Mouse (Mus musculus) heart, postnatal 0 days (tissue): ENCODE results near the gene Cep57l1.

Source experiments
- CTCF ChIP-seq: IDR thresholded peaks from 2 replicates; pipeline ENCODE4 v1.5.1; 2016; ENCODE audit warnings: antibody characterized with exemption, control low read depth, low read depth
- EP300 ChIP-seq: IDR thresholded peaks from 2 replicates; pipeline ENCODE4 v1.6.1; 2016; ENCODE audit warnings: antibody characterized with exemption, low read depth

DNA sequence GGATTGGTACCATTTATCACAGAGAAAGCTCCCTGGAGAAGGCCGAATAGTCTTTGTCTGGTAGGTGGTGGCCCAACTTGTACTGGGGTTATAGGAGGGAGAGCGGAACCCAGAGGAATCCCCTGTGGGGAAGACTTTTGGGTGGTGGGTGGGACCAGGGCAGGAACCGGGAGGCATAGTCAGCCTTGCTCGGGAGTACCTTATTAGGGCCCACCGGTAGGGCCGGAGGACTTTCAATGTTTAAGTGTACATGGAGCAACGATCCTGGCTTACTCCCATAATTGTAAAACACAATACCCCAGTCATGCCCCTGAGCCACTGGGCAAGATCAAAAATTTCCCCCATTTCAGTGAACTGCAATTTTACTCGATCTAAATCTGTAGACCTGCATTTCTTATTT is 12.4 kb downstream of the Cep57l1 start:
- no peak for TF ChIP-seq CTCF
- TF ChIP-seq EP300, result no peak
